Mouse (Mus musculus) CD4-positive, CD25-positive, alpha-beta regulatory T cell, adult 9 weeks (primary cell): ENCODE data around the gene Ntn1. TPM values are rescaled to one million over a fixed set of nuclear protein-coding genes. Genes with fewer than 3 reads are reported as not detected.

Experiments
- polyA plus RNA-seq: library from polyadenylated mRNA; unstranded; fragments of 100-300 nt; shearing (Covaris generic); gene quantifications from one replicate; pipeline ENCODE4 v1.2.1, GENCODE M21; 2017

The Ntn1 gene
- polyA plus RNA-seq, result 0.82 TPM

DNA sequence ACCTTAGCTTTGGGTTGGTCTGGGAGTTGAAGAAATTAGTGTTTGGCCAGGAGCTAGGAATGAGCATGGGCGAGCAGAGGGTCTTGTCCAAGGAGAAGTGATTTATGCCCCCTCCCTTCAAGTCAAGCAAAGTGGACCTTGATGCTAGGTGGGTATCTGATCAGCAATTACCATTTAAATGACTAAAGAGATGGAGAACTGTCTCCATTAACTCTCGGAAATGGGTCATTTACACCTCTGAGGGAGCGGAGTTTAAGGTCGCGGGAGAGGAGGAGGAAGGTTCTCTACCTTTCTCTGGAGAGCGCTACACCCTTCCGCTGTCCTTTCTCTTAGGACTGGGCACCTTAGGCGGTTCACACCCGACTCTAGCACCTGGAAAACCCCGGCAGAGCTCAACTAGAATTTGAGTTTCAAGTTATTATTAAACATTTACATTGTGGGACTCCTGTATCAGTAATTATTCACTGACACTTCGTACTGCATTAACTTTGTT, at the start of gene Ntn1:
Gene Ntn1, minus strand, starts transcription at position 97 of the 493 bp plus-strand sequence.

DNA sequence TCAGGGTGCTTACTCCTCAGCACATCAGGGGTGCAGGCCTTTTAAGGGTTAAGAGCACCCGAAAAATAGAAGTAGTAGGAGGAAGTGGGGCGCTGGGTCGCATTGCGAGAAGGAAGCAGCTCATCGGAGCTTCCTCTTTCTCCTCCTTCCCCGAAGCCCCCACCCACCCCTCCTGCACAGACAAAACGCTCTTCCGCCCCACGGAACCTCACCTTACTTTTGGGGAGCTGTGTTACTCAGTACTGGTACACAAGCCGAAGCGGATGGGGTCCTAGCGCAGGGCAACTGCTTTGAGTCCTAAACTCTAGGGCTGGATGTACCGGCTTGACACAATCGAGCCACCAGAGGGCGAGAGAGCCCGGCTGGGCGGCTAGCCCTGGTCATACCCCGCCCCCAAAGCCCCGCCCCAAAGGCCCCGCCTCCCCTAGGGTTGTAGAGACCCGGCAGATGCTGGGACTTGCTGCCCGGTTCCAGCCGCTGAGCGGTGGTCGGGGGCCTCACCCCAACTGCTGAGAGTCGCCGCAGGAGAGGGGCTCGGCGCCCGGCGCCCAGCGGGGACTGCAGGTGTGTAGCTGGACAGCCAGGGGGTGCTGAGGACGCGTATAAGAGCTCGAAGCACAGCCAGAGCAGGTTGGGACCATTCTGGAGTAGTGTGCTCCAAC, 31.2 kb upstream of the Ntn1 start, which contains the start of gene Pik3r5:
Gene Pik3r5, plus strand, starts transcription at position 423 of the 662 bp plus-strand sequence.

Other genes with a start within 250 kb of the Ntn1 start
- gene Pik3r5, start 31.3 kb upstream of the Ntn1 start, polyA plus RNA-seq, result 86.8 TPM
- not detected for gene Pik3r6, start 102.2 kb upstream of the Ntn1 start, polyA plus RNA-seq
- gene Mfsd6l, start 155.4 kb upstream of the Ntn1 start, polyA plus RNA-seq, result not detected
- gene Ccdc42, start 186.2 kb upstream of the Ntn1 start, polyA plus RNA-seq, result not detected